Mouse (Mus musculus) bone marrow macrophage, adult 2 months (primary cell): ENCODE data around the gene Nfxl1. TPM values are rescaled to one million over a fixed set of nuclear protein-coding genes. Genes with fewer than 3 reads are reported as not detected.

Source experiments
- H3K27ac ChIP-seq: 2 replicates; pipeline ENCODE4 v1.5.1; 2012; ENCODE audit warnings: low read depth, low read length; ENCODE audit not compliant: insufficient read depth
- H3K4me1 ChIP-seq: 2 replicates; pipeline ENCODE4 v1.6.1; 2012; ENCODE audit warnings: low read length; ENCODE audit not compliant: control insufficient read depth, insufficient read depth
- H3K4me3 ChIP-seq: 2 replicates; pipeline ENCODE4 v1.5.1; 2012; ENCODE audit warnings: mild to moderate bottlenecking, low read length, moderate library complexity; ENCODE audit not compliant: insufficient read depth
- CTCF ChIP-seq: IDR thresholded peaks from 2 replicates; pipeline ENCODE4 v1.5.1; 2012; ENCODE audit warnings: low read depth, mild to moderate bottlenecking, low read length, moderate library complexity
- POLR2A ChIP-seq: IDR thresholded peaks from 2 replicates; pipeline ENCODE4 v1.6.1; 2012; ENCODE audit warnings: mild to moderate bottlenecking, low read depth, low read length, borderline replicate concordance
- polyA plus RNA-seq: library from polyadenylated mRNA; stranded (reverse); fragments of >200 nt; gene quantifications from 2 replicates; pipeline ENCODE4 v1.2.4, GENCODE M21; 2012; ENCODE audit not compliant: missing spikeins, insufficient read depth, insufficient read length

Gene Nfxl1
- polyA plus RNA-seq, 1 experiment: 99.5 TPM

DNA sequence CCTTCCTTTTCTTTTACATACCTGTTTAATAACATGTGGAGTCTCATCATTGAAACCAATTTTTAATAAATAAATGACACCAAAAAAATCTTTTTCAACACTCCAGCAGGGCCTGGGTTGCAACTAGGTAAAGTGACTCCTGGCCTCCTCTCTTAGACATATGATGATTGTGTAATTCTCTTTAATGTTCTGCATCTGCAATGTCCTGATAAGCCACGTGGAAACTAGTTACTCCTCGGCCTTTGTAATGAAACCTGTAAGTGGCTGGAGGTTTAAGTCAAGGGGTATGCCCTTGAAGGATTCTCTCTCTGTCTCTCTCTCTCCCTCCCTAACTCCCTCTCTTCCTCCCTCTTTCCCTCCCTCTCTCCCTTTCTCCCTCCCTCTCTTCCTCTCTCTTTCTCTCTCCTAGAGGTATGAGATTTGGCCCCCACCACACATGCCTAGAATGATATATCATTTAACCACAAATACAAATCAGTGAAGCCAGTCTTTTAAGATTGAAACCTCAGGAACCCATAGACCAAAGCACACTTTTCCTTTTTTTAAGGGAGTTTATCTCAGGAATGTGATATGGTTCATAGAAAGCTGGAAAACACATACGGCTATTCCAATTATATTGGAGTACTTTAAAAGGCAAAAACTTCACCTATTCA is 1.6 kb upstream of the Nfxl1 start:
- Histone ChIP-seq H3K27ac (no peak overlapping the region), H3K4me1 (peaks cover 11% of the 10 kb centered on the region), H3K4me3 (no peak overlapping the region)
- no peak for TF ChIP-seq CTCF
- no peak for TF ChIP-seq POLR2A

DNA sequence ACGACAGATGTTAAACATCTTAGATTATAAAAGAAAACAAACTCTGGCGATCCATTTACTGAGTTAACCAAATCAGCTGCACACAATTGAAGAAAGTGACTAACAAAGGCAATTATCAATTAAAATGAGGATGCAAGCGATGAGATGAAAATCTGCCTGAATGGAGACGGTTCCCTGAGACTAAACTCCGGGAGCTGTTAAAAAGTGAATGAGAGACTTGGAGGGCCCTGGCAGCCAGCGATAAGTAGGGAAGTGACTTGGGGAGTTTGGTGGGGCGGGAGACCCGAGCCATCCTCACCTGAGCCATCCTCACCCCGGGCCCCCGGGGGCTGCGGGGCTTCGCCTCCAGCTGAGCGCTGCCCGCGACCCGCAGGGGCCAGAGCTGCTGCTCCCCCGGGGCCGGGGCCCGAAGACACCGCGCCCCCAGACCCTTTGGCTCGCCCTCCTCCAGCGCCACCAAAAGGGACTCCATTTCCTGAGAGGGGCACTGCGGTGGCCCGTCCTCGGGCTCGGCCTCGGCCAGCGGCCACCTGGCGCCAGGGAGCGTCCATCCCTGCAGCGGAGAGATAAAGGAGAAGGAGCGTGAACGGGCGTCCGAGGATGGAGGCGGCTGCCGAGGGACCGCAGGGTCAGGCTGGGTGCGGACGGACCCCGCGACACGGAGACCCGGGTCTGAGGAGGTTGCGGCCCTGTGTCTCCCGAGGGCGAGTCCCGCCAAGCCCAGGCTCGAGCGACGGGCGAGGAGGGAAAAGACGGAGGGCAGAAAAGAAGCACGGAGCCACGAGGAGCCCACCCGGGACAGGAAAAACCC is 563 bp downstream of the Nfxl1 start:
- peak overlapping the region; percentile 95 for H3K4me3 ChIP-seq
- TF ChIP-seq POLR2A (no peak), CTCF (no peak)
- H3K27ac ChIP-seq: peak overlapping the region; percentile 28
- H3K4me1 ChIP-seq: peaks cover 23% of the 10 kb centered on the region

DNA sequence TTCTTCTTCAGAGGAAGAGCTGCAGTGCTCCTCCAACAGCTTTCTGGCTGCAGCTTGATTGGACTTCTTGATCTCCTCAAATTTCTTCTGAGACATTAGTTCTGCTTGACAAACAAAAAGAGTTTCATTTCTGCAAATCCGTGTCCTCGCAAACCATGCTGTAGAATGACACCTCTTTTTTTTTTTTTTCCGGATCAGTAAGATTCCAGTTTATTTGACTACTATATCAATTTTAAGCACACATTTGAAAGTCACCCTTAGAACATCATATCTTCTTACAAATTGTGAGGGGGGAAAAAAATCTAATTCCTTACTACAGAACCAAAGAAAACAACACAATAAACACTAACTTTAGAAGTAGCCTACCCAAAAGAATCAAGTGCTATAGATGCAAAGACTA is 3.2 kb downstream of the Nfxl1 start:
- TF ChIP-seq CTCF (no peak), POLR2A (no peak)
- Histone ChIP-seq H3K4me1 (peaks cover 37% of the 10 kb centered on the region), H3K27ac (peak overlapping the region; percentile 62; the same call in 1 of the 2 replicates)

DNA sequence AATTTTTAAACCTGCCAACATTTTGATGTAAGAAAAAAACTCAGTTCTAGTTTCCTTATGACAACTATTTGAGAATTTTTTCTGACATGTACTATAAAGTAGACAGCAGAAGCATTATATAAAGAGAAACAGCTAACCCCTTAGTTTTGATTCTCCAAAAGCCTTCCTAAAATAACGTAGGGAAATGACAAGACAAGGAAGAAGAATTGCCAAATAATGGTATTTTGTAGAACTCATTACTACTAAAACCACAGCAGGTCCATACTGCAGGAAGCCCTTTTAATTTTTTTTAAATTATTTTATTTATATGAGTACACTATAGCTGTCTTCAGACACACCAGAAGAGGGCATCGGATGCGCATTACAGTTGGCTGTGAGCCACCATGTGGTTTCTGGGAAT is 8.3 kb downstream of the Nfxl1 start:
- no peak overlapping the region for H3K4me3 ChIP-seq
- no peak for TF ChIP-seq POLR2A
- no peak for TF ChIP-seq CTCF
- peak overlapping the region; percentile 92 for H3K27ac ChIP-seq

More for the DNA sequence above, 3.2 kb downstream of the Nfxl1 start:
- H3K4me3 ChIP-seq: no peak overlapping the region

DNA sequence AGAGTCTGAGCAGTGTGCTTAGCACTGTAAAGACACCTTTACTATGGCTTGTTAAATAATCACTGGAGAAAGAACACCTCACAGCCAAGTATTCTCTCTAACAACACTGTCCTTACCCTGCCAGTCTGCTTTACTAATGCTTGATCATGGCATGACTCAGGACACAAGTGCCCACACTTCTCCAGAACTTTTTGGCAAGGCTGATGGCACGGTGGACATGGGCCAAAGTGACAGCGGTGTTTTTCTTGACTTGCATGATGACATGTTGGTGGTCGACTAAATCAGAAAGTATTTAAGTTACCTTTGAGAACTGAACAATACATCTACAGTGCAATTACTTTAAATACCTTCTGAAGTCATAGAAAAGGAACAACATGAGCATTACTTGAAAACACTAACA is 30.6 kb downstream of the Nfxl1 start:
- TF ChIP-seq CTCF: no peak
- TF ChIP-seq POLR2A: no peak
- no peaks in the 10 kb centered on the region for H3K4me1 ChIP-seq
- no peak overlapping the region for H3K27ac ChIP-seq
- no peak overlapping the region for H3K4me3 ChIP-seq

More for the DNA sequence above, 8.3 kb downstream of the Nfxl1 start:
- H3K4me1 ChIP-seq: peaks cover 28% of the 10 kb centered on the region

DNA sequence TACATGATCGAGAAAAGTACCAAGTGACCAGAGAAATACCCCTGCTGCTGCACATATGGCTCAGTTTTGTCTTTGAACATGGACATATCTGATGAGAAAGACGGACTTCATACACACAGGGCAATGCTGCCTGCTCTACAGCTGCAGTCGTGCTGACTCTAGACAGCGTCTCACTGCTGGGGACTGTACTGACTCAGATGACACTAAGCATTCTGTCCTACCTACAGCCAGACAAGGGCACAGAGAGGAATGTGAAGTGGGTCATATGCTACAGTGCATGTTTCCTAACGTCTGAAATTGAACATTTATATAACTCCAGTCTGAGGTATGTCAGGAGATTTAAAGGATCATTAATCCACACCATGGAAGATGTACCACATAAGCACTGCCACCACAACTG is 45.7 kb downstream of the Nfxl1 start:
- H3K4me3 ChIP-seq: no peak overlapping the region
- no peaks in the 10 kb centered on the region for H3K4me1 ChIP-seq
- no peak for TF ChIP-seq CTCF
- no peak for TF ChIP-seq POLR2A
- no peak overlapping the region for H3K27ac ChIP-seq

DNA sequence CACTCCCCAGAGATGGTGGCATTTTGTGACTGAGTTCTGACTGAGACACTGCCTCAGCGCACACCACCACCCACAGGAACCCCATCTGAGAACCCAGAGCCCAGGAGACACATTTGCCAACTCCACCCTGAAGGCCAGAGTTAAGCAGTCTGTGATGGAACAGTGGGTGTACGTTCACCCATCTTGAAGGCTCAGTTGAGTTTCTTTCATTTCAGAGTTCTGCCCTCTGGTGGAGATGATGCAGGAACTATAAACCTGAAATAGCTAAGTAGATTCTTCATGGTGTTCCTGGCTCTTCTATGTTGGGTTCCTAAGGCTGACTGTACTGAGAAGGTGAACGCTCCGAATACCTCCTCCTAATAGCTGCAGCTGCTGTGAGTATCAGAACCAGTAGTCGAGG is 53.7 kb downstream of the Nfxl1 start:
- TF ChIP-seq POLR2A: no peak
- TF ChIP-seq CTCF: no peak

DNA sequence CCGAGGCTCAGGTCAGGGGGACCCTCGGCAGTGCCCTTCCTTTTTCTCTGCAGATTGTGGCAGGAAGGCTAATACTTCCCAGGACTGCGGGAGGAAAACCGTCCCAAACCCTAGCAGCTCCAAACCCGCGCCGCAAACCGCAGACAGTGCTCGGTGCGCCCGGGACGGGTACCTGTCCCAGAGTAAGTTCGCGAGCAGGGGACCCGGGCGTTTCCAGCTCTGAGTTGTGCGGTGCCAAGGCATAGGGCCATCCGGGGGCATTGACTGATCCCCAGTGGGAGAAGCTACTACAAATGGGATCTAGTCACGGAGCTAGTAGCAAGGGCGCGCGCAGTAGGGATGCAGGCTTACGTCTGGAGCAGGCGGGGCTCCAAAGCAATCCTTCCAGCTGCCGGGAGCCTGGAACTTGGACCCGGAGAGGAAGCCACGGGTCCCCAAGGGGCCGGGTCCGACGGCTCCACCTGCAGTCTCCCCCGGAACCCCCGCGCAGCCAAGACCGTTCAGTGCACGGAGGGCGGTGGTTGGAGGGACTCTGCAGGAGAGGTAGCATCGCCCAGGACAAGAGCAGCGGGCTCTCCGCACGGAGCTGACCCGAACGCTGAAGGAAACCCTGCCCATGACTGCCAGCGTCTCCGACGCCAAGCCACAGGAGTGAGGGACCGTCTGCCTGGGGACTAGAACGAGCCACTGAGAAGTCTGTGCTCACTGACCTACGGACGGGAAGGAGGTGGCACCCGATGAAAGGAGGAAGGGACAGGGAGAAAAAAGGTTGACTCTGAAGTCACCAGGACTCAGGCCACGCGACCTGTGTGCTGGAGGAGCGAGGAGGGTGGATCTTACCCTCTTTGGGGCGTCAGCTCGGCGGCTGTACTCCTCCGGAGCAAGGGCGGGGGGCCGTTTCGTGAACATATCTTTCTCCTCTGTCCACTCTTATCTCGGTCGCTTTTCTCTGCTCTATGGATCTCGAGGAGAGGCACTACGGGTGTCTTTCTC is 55.7 kb downstream of the Nfxl1 start, which contains the start of gene Corin:
Corin (minus strand) TSS at position 943 of the 993 bp plus-strand sequence.
- H3K4me1 ChIP-seq: peaks cover 2% of the 10 kb centered on the region; the same call in 1 of the 2 replicates
- TF ChIP-seq CTCF (no peak), POLR2A (no peak)
- peak within 1 kb of the TSS; percentile 49 for H3K4me3 ChIP-seq
- no peak within 1 kb of the TSS for H3K27ac ChIP-seq

More for the DNA sequence above, 53.7 kb downstream of the Nfxl1 start:
- peaks cover under 1% of the 10 kb centered on the region; the same call in 1 of the 2 replicates for H3K4me1 ChIP-seq
- no peak overlapping the region for H3K27ac ChIP-seq
- no peak overlapping the region for H3K4me3 ChIP-seq

DNA sequence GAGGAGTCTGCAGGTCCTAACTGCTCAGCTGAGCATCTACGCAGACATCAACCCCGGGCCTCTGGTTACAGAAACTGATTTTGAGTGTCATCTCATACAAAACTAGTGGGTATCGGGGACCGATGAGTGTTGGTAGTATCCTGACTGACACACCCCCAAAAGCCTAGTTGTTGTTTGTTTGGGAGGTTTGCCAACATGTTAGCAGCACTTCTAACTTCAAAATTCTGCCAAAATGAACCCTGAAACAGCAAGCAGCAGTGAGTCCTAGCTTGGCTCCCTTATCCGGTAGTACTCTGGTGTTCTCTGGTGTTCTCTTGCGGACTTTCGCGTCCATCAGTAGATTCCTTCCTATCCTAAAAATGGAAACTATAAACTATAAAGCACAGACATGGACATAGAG is 56.7 kb downstream of the Nfxl1 start:
- H3K27ac ChIP-seq: no peak overlapping the region
- H3K4me3 ChIP-seq: no peak overlapping the region
- peaks cover 2% of the 10 kb centered on the region; the same call in 1 of the 2 replicates for H3K4me1 ChIP-seq
- TF ChIP-seq POLR2A: no peak

DNA sequence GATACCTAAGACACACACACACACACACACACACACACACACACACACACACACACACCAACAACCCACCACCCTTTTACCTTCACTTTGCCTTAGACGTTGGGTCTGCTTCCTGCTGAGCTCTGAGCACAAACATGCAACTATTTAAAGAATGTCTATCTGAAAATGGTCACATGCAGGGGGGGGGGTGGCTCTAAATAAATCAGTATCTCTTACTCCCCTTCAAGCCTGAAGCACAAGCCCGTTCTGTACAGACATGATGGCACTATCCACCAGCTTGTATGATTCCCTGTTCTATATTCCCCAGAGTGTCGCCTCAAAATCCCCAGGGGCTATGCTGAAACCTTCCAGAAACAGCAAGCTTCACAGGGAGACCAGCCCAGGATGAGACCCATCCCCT is 57.7 kb downstream of the Nfxl1 start:
- TF ChIP-seq POLR2A: no peak
- TF ChIP-seq CTCF: no peak
- H3K27ac ChIP-seq: no peak overlapping the region
- H3K4me3 ChIP-seq: no peak overlapping the region
- H3K4me1 ChIP-seq: peaks cover 4% of the 10 kb centered on the region
